Mouse (Mus musculus): Measurements from ENCODE around the gene Usf2. TPM values are rescaled to one million over a fixed set of nuclear protein-coding genes. Genes with fewer than 3 reads are reported as not detected.

Gene Usf2
- total and polyA plus RNA-seq, 3 experiments, result 42.0 to 103 (median 47.0) TPM

DNA sequence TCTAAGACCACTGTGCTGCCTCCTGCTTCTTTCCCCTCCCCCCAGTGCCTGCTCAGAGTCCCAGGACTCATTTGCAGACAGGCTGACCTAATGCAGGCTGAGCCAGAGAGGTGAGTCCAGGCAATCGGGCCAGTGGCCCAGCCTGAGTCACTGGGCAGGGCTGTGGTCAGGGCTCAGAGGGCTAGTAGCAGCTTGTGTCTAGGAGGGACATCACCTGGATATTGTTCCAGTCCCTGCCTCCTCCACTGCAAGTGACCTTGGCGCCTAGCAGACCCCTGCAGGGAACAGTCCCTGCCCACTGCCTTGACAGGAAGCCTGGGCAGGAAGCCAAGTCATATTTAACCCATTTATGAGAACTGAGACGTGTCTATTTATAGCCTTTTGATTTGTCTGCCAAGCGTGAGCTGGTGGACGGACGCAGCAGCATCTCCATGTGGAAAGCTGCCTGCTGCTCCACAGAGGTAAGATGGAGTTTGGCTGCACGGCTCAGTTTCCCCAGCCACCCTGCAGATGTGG lies 44.0 kb upstream of the Usf2 start:
- H3K4me3 ChIP-seq (replicated peaks in 1 of 3; ENCODE audit: low read depth in 2 of 3, low read length in 2 of 3, poor library complexity in 1 of 3), result no peak overlapping the region
- H3K4me2 ChIP-seq (ENCODE audit: insufficient read depth, low read depth, poor library complexity, severe bottlenecking), result peak overlapping the region; percentile 69; the same call in 1 of the 2 replicates
- H3K9ac ChIP-seq (ENCODE audit: insufficient read depth, low read depth), result no peak overlapping the region
- peaks cover 18 to 34% of the 10 kb centered on the region in 2 experiments for H3K4me1 ChIP-seq (ENCODE audit: control insufficient read depth in 1 of 2, insufficient read depth in 2 of 2)
- no peaks in the 10 kb centered on the region for H3K79me2 ChIP-seq (replicated peaks; ENCODE audit: control insufficient read depth, extremely low read depth, insufficient read depth, poor library complexity, severe bottlenecking)
- dilution Hi-C loops (cut with MboI; ENCODE audit: extremely low pct_ligation_motif_present, extremely low pct_unique_long_range_greater_than_20kb, low sequenced_read_pairs) (no loop called here), in situ Hi-C loops (cut with MboI; ENCODE audit: low pct_ligation_motif_present, low pct_unique_long_range_greater_than_20kb, low sequenced_read_pairs) (no loop called here)
- DNase-seq (ENCODE audit: extremely low read depth), result peak; percentile 78
- H3K27me3 ChIP-seq (replicated peaks), result no peaks in the 10 kb centered on the region
- TF ChIP-seq NRF1 (IDR thresholded peaks at IDR 0.05; ENCODE audit: low read depth, low read length) (no peak), TBP (conservative IDR thresholded peaks at IDR 0.05; ENCODE audit: low read depth, low read length) (peak; percentile 87), USF2 (conservative IDR thresholded peaks at IDR 0.05; ENCODE audit: low read depth, low read length) (no peak), UBTF (IDR thresholded peaks at IDR 0.05; ENCODE audit: low read depth, low read length) (peak; percentile 84; the same call in 1 of the 2 replicates), IRF4 (IDR thresholded peaks at IDR 0.05; ENCODE audit: low read depth, low read length) (peak; percentile 79), MEF2A (IDR thresholded peaks at IDR 0.05; ENCODE audit: borderline replicate concordance, low read depth, low read length) (peak; percentile 96), MAZ (IDR thresholded peaks at IDR 0.05; ENCODE audit: low read depth, low read length) (no peak), E2F4 (IDR thresholded peaks at IDR 0.05; ENCODE audit: insufficient replicate concordance, low read depth, low read length) (no peak), ETS1 (conservative IDR thresholded peaks at IDR 0.05; ENCODE audit: low read depth, low read length) (peak; percentile 38; the same call in 1 of the 2 replicates), ZC3H11A (IDR thresholded peaks at IDR 0.05; ENCODE audit: low read depth, low read length) (no peak), CHD2 (IDR thresholded peaks at IDR 0.05; ENCODE audit: low read length) (no peak), BHLHE40 (IDR thresholded peaks at IDR 0.05; ENCODE audit: low read depth, low read length) (peak; percentile 68), ELF1 (IDR thresholded peaks at IDR 0.05; ENCODE audit: low read depth, low read length) (peak; percentile 46), SIN3A (IDR thresholded peaks at IDR 0.05; ENCODE audit: low read length) (no peak), EP300 (IDR thresholded peaks at IDR 0.05; ENCODE audit: low read length) (peak; percentile 86), MYC (IDR thresholded peaks at IDR 0.05; ENCODE audit: low read depth, low read length) (peak; percentile 80), KAT2A (IDR thresholded peaks at IDR 0.05; ENCODE audit: insufficient replicate concordance, low read length) (no peak), HCFC1 (IDR thresholded peaks at IDR 0.05; ENCODE audit: low read depth, low read length) (no peak), TCF12 (IDR thresholded peaks at IDR 0.05; ENCODE audit: low read depth, low read length) (peak; percentile 41; the same call in 1 of the 2 replicates), RCOR1 (conservative IDR thresholded peaks at IDR 0.05; ENCODE audit: low read depth, low read length) (0 out of 2 replicates have a peak, but pooled peaks have one; percentile 12), JUND (conservative IDR thresholded peaks at IDR 0.05; ENCODE audit: low read depth, low read length) (no peak)
- no peak overlapping the region for H3K27ac ChIP-seq (ENCODE audit: insufficient read depth, low read depth)
- H3K36me3 ChIP-seq (replicated peaks in 1 of 2; ENCODE audit: control insufficient read depth in 1 of 2, insufficient read depth in 1 of 2, low read length in 1 of 2), result no peaks in the 10 kb centered on the region
- H3K9me3 ChIP-seq (replicated peaks; ENCODE audit: low read length), result peaks cover 9% of the 10 kb centered on the region

All from CH12.LX (cell line).